Mouse (Mus musculus) urinary bladder, postnatal 14 days (tissue): Measurements from ENCODE around the gene Tyro3.

ENCODE experiments used
- DNase-seq: peaks from one replicate; pipeline ENCODE4 v3.0.0; 2021; ENCODE audit warnings: low spot score

The Tyro3 gene

DNA sequence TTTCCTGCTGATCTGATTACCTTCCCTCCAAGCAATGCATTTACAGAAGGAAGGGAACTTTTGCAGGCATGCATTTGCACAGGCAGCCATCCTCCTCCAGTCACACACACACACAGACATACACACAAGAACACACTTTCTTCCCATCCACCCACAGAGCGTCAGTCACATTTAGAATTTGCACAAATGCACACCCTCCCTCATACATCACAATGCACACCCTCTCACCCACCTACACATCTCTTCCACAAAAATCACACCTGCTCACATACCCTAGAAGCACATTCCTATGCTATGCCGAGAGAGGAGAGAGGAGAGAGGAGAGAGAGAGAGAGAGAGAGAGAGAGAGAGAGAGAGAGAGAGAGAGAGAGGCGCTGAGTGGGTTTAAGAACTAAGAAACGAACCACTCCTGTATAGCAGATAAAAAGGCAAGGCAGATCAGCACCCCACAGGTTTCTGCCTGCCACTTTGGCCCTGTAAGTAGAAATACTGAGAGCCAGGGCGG lies at the start of gene Tyro3:
Gene Tyro3, plus strand, starts transcription at position 455 of the 505 bp plus-strand sequence.
- DNase-seq: no peak

DNA sequence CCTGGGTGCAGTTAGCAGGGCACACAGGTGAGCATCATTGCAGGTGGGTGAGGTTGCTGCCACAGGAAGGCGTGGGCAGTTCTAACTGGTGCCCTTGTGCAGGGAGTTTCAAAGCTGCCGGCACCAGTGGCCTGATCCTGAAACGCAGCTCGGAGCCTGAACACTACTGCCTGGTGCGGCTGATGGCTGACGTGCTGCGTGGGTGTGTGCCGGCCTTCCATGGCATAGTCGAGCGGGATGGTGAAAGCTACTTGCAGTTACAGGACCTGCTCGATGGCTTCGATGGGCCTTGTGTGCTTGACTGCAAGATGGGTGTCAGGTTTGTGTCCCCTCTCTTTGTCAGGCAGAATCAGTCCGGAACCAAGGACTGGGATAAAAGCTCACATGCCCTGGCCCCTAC lies 48.3 kb upstream of the Tyro3 start:
- no peak for DNase-seq

DNA sequence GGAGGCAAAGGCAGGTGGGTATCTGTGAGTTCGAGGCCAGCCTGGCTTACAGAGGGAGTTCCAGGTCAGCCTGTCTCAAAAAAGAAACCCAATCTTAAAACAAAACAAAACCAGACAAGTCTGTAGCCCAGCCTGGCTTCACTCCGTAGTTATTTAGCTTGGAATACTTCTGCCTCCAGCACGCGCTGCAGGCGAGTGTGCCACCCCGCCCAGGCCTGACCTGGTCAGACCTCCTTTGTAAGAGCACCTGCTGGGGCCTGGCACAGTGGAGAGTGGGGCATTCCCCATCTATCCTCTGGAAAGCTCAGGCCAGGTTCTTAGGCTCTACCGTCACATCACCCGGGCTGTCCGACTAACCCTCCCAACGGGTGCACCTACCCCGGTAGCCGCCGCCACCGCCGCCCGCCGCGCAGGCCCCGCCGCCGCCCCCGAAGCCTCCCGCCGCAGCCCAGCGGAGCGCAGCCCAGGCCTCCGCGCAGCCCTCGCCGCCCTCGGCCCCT lies 39.9 kb upstream of the Tyro3 start:
- DNase-seq: peak; percentile 7

DNA sequence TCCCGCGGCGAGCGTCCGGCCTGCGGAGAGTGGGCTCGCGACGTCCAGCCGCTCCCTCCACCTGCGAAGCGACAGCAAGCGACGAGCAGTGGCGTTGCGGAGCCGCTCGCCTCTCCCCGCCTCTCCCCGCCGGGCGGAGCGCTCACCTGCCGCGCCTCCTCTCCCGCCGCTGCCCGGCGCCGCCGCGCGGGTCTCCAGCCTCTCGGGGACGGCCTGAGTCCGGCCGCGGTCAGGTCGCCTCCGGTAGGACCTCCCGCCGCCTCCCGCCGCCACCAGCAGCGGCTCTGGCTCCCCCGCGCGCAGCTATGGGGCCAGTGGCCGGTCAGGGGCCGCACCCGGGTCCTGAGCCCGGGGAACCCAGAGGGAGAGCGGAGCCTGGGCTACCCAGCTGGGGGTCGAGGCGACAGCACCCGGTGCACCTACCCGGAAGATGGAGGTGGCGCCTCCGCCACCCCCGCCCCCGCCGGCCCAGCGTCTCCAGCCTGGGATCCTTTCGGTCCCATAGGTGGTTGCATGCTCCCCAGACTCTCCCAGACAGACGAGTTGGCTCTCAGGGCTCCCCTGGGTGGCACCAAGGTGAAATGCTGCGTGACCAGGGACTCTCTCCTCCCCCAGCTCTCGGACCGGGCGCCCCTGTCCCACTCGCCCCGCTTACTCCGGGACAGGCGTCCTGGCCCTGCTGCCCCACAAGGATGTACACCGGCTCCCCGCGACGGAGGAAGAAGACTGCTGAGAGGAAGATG lies 39.3 kb upstream of the Tyro3 start:
- DNase-seq: peak; percentile 22

DNA sequence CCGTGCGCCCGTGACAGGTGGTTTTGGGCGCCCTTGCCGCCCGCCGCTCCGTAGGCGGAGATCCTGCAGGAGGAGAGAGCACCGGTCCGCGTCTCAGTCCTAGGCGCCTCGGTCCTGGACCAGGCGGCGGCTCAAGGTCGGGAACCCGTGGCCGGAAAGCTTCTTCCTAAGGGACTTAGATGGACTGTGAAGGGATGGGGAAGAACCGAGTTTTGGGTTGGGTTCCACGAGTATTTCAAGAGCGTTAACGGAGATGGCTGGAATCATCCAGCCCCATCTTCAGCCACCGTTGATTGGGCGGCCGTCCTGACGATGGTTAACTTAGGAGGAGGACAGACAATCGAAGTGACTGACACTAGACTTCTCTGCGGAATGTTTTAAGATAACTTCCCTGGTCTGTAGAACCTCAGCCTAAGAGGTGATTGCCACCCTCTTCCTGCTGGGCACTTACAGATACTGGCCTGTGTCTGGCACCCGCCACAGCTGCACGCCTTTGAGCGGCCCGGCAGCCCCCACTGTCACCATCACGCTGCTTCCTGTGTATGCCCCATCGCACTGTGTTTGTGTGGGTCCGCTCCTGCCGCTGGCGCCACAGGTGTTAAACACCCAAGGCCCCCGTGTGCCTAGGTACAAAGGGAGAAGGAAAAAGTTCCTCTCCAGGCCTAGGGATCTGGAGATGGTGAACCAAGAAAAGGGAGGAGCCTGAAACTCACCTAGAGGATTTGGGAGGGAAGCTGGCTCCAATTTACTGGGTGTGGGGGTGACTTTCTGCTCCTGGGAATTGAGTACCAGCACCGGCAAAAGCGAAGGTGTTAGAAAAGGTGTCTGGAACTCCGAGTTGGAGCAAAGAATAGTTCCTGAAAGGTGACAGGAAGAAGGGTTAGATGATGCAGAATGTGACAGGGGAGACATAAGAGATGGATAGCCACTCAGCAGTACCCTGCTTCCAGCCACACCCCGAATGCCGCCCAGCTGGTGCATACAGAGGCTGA lies 38.4 kb upstream of the Tyro3 start:
- no peak for DNase-seq

DNA sequence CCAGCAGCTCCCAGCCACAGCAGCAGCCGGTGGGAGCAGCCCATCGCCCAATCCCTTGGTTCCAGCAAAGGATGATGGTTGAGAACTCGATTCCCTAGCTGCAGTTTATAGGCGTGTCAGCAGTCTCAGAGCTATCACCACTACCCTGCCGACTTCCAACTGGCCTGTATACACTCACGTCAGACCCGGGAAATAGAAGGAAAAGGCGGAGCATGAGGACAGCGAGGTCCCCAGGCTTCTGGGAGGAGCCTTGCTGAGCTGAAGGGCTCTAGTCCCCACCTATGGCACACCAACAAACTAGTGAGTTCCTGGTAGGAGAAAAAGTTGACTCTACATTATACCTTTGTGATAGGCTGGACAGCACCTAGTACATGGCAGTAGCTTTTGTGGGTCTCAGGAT lies 37.3 kb upstream of the Tyro3 start, which contains the start of gene Ltk:
Gene Ltk, minus strand, starts transcription at position 181 of the 400 bp plus-strand sequence.
- DNase-seq: no peak

DNA sequence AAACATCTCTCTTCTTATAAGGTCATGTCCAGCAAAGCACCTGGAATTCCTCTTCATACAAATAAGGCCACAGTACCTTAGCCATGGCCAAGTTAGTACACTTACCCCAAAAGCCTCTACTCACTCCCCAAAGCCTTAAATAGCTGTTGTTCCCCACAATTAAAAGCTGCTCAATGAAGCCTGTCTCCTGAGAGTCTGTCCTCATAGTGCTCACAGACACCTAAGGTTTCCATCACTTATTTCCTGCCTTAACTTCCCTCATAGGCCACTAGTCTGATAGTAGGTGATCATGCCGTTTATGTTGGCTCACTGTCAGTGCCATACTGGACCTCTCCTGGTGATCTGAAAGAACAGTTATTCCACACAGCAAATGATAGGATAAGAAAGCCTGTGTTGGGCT lies 35.3 kb upstream of the Tyro3 start:
- DNase-seq: no peak

DNA sequence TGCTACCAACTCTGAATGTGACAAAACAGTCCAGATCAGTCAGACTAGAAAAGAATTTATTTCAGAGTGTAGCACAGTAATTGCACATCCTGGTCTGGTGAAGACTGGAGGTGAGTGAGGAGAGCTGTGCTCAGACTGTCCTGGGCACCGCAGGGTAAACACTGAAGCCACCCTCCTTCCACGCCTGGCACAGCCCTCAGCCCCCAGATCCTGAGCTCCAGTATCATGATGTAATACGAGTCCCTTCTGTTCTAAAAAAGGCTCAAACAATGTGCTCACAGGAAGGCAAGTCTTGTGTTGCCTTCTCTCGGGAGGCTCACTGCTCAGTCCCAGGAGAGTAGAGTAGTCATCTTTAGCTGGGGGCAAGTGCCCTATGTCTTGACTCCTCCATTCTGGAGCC lies 33.6 kb upstream of the Tyro3 start:
- DNase-seq: no peak

DNA sequence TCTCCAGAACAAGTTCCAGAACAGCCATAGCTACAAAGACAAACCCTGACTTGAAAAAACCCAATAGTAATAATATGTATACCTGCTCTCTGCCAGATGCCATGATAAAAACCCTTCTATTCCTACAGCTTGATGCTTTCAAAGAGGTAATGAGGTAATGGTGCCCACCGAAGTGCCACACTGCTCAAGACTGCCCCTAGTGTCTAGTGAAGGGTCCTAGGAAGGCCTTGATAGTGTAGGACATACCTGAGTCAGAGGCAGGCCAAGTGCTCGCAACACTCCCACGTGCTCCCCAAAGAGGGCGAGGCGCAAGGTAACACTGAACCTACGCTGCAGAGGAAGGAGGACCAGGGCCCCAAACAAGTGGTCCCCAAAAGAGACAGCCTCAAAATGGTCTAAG lies 30.3 kb upstream of the Tyro3 start:
- DNase-seq: no peak

DNA sequence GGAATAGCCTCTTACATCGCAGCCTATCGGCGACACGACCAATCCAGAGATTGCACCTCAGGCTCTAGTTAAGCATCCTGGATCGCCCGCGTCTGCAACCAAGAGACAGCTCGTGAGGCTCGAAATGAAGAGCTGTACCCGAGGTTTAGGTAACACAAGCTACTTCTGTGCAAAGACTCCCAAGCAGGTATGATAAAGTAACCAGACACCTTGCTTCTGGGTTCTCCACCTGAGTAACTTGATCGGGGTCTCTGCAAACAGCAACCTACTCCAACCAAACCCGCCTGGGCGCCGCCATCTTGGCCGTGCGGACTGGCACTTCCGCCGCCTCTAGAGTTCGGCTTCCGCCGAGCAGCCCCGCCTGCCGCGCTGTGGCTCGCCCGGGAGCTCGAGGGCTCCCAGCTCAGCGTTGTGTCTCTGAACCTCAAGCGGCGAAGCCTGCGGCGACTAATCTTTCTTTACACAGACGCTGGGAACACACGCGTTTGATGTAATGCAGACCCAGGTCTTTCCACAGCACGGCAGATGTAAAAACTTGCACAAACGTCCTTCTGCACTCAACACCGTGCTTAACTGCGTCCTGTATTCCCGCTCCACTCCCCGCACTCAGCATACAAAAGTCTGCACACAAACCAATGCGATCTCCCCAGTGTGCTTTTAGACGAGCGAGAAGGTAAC lies 10.2 kb upstream of the Tyro3 start, which contains the start of gene Rpap1:
Gene Rpap1, minus strand, starts transcription at position 332 of the 678 bp plus-strand sequence.
- DNase-seq: peak; percentile 80

DNA sequence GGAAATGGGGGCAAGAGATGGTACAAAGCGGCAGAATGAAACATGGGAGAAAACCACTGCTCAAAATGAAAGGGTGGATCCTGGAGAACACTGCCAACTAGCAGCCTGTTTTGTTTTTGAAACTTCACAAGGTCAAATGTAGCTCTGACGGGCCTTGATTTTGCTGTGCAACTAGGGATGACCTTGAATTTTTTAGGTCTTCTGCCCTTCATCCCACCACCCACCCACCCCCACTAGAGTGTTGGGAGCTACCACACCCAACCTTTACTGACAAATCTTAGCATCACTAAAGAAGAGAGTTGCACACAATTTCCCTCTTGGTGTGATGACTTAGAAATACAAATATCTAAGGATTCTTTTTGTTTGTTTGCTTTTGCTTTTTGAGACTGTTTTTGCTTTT lies 7.5 kb upstream of the Tyro3 start:
- no peak for DNase-seq

DNA sequence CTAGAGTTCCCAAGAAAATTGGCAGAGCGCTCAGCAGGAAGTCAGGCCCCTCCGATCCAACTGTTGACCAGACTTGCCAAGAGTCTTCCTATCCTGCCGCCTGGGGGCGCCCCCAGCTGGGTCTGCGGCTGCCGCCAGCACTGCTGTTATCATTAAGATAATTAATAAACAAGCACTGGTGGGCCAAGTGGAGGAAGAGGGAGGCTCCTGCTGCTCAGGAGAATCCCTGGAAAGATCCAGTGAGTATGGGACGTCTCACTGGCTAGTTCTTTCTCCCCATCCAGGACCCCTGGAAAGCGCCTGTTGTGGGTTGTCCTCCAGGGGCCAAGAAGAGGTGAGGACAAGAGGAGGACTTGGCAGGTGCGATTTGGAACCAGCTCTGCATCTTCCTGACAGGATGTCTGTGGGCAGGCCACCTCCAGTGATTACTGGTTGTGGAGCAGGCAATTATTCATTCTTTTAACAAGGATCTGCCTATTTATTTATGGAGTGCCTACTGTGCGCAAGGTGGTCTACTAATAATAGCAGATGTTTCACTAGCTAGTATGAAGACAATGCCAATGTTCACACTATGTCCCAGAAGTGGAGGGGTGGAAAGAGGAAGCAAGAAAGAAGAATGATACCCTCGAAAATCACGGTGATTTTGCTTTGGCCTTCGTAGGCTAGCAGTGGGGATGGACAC lies 854 bp downstream of the Tyro3 start:
- peak; percentile 80 for DNase-seq

DNA sequence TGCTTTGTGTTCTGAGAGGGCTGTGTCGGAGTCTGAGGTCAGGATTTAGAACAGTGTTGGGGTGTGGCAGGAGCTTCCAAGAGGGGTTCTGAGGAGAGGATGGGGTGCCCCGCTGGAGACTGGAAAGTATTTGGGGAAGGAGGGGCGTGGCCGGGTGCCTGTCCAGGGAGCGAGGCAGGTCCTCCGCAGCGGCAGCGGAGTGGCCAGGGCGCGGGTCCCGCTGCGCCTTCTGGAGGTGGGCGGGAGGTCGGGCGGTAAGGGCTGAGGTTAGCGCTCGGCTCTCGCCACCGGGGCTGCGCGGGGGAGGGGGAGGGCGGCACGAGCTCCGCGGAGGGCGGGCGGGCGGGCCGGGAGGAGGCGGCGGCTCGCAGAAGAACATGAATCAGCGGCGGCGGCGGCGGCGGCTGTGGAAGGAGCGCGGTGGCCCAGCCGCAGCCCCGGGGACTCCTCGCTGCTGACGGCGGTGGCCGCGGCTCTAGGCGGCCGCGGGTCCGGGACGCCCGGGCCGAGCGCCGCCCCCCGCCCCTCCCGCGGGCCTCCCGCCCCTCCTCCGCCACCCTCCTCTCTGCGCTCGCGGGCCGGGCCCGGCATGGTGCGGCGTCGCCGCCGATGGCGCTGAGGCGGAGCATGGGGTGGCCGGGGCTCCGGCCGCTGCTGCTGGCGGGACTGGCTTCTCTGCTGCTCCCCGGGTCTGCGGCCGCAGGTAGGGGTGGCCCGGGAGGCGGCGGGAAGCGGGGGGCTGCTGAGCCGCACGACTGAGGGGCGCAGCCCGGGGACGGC lies 1.8 kb downstream of the Tyro3 start:
- DNase-seq: peak; percentile 44

DNA sequence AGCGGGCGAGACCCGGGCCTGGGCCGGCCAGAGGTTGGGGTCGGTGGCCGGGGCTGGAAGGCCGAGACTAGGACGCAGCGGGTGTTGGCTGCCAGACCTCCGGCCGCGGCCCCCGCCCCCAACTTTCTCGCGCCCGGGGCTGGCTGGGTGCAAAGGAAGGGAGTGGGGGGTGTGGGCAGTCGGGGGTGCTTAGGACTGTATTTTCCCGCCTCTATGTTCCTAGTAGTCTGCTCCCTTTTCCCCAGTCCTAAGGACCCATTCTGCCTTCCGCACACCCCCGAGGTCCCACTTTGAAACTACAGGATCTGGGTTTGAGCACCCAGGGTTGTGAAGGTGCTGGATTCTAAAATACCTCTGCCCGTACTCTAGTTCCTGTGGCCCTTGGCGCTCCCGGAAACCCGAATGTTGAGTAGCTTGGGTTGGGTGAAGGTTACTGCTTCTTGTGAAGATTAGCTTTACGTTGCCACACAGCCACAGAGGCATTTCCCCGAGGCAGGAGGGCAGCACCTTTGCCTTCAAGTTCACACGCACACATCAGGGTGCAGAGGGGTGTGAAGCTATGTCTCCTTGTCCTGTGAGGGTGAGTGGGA lies 2.5 kb downstream of the Tyro3 start:
- peak; percentile 33 for DNase-seq

DNA sequence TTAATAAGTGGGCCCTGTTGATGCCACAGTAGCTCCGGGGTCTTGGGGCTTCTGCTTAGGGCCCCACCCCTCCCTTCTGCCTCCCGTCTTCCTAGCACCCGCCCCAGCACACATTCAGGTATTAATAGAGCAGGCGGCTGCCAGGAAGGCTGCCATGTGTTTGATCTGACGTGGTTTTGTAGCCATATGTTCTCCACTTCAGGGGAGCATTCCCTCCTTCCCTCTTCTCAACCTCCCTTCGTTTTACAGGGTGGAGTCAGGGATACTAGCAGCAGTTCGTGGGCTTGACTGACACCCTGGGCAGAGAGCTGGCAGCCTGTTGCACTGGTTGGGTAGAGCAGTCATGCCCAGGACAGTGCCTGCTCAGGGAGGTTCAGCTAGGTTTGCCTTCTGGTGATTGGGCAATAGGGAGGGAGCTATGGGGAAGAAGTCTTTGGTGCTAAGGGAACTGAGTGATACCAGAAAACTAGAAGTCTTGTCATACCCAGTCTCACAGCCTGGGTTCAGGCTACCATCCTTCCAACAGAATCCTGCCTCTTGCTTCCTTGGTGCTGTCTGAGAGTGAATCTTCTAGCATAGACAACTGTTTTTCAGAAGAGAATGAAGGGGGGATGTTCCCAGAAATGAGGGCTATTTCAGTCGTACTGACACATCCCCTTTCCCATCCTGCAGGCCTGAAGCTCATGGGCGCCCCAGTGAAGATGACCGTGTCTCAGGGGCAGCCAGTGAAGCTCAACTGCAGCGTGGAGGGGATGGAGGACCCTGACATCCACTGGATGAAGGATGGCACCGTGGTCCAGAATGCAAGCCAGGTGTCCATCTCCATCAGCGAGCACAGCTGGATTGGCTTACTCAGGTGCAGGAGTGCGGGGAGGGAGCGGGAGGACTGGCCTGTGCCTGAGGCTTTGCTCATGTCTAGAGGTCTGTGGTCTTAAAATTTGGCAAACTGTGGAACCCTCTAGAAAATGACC lies 3.6 kb downstream of the Tyro3 start:
- DNase-seq: peak; percentile 35

DNA sequence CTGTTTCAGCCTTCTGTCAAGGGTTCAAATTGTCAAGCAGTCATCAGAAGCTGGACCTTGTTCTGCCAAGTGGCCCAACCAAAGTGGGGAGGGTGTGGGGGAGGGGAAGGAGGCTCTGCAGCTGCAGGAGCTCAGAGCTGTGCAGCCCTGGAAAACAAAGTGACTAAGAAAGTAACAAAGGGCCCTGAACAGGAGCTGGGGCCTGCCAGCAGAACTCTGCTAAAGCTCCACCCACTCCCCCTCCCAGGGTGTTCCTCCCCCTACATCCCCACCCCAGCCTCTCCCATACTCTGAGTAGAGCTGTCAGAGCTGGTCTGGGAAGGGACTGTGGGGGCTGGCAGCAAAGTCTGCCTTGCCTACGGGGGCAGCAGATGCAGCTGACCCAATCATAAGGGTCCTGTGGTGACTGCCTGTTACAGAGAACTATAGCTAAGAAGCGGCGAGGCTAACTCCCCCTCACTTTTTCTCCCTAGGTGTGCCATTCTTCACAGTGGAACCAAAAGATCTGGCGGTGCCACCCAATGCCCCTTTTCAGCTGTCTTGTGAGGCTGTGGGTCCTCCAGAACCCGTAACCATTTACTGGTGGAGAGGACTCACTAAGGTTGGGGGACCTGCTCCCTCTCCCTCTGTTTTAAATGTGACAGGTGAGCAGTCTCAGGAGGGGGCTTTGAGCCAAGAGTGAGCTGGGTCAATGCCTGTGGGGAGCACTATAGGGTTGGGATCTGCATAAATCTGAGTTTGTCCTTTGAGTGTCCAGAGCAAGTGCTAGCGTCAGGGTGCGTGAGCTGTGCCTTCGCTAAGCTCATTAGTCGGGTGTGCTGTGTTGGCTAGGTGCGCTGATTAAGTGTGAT lies 5.5 kb downstream of the Tyro3 start:
- peak; percentile 30 for DNase-seq

DNA sequence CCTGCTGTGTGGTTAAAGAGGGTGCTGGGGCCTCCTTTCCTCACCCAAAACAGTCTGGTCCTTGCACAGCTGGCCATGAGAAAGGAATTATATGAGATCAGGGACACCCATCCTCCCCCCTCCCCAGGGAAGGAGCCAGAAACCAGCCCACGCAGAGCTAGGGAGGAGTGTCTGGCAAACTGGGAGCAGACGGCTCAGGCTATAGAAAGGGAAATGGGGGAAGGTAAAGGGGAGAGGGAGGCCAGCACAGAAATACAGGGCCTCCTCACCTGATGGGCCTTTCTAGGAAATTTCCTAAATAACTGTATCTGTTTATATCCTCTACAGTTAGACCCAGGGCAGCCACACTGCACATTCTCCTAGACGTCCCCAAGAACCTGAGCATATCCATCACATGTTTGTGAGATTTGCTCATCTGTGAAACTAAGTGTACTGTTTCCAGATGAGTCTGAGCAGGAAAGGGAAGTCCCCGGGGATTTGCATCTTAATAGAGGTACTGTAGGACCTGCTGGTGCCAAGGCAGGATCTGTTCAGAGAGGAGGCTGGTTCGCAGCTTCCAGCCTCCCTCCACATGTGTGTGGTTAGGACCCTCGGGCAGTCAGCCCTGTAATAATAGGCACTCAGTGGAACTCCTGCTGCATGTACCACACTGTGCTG lies 6.2 kb downstream of the Tyro3 start:
- DNase-seq: no peak

DNA sequence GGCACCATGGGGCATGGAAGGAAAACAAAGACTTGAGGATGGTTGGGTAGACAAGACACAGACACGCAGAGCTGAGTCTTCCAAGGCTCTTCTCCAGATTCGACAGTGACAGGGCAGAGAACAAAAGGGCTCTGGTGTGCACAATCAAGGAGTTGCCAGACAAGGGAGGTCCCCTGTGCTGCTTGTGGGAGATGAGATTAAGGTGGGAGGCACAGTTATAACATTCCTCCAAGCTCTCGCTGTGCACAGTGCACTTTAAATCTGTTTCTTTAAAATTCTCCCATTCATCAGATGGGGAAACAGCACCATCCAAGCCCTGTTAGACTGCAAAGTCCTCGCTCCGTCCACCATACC lies 6.7 kb downstream of the Tyro3 start:
- DNase-seq: no peak
